Mouse (Mus musculus) stomach, embryonic 16.5 days (tissue): ENCODE measurements at regions not wholly inside any gene's neighbourhood (a gene's known extent, or its start where the extent isn't known, plus 50 kb on each side); places are given as distances from the start of the nearest gene placed in this dataset.
A peak's percentile ranks its signal among the peaks of the same experiment; 100 is the strongest.
"Not testable (repeated sequence)": the region's sequence is repeated elsewhere in the genome, so short reads cannot be mapped to it uniquely, and the experiment has no call there.

Source experiments
- ATAC-seq: fragments of 200-750 bp; cut with Nextera tagmentation; 2 replicates; pipeline ENCODE4 v1.8.0; 2017; ENCODE audit warnings: moderate number of reproducible peaks, moderate TSS enrichment; ENCODE audit not compliant: insufficient read depth, low FRiP score
- H3K27ac ChIP-seq: fragments of 300-500 bp; sonication (generic); 2 replicates; pipeline ENCODE4 v1.5.1; 2014; ENCODE audit warnings: low read length
- H3K27me3 ChIP-seq: fragments of 300-500 bp; sonication (generic); 2 replicates; pipeline ENCODE4 v1.6.1; 2014; ENCODE audit warnings: low read length, control low read depth, mixed read lengths; ENCODE audit not compliant: control insufficient read depth, insufficient read depth
- H3K36me3 ChIP-seq: fragments of 300-500 bp; sonication (generic); 2 replicates; pipeline ENCODE4 v1.6.1; 2014; ENCODE audit warnings: low read length; ENCODE audit not compliant: control insufficient read depth, insufficient read depth
- H3K4me1 ChIP-seq: fragments of 300-500 bp; sonication (generic); 2 replicates; pipeline ENCODE4 v1.6.1; 2014; ENCODE audit warnings: low read length, control low read depth, mixed read lengths; ENCODE audit not compliant: control insufficient read depth, insufficient read depth
- H3K4me2 ChIP-seq: fragments of 300-500 bp; sonication (generic); 2 replicates; pipeline ENCODE4 v1.6.1; 2014; ENCODE audit warnings: low read depth, low read length, mixed read lengths
- H3K4me3 ChIP-seq: fragments of 300-500 bp; sonication (generic); replicated peaks from 2 replicates; pipeline ENCODE4 v1.5.1; 2014; ENCODE audit warnings: mild to moderate bottlenecking, low read length
- H3K9ac ChIP-seq: fragments of 300-500 bp; sonication (generic); 2 replicates; pipeline ENCODE4 v1.6.1; 2014; ENCODE audit warnings: low read length
- H3K9me3 ChIP-seq: fragments of 300-500 bp; sonication (generic); replicated peaks from 2 replicates; pipeline ENCODE4 v1.6.1; 2016; ENCODE audit warnings: low read length, control low read depth; ENCODE audit not compliant: control insufficient read depth
- WGBS: fragments of 180-500 bp; shearing (Covaris S2); extraction: QIAGEN DNeasy Blood & Tissue Kit; methylation state at CpG from one replicate; pipeline ENCODE4 v1.1.7; 2014; 5-methylcytosine and 5-hydroxymethylcytosine counted together

GRCm38 (mm10) chr13:52323691-52324090 is 207.4 kb downstream of the Diras2 start:
- Histone ChIP-seq H3K4me1 (no peaks in the 10 kb centered on the region), H3K9me3 (no peaks in the 10 kb centered on the region), H3K27me3 (no peaks in the 10 kb centered on the region), H3K4me2 (no peak overlapping the region), H3K27ac (no peak overlapping the region), H3K36me3 (no peaks in the 10 kb centered on the region), H3K4me3 (no peak overlapping the region), H3K9ac (no peak overlapping the region)
- no peak for ATAC-seq
- WGBS, result 56% methylated on average over 3 of the region's 3 CpGs

- not testable (repeated sequence) for H3K36me3 ChIP-seq
Measured at GRCm38 (mm10) chr13:52324378-52324777, 206.7 kb downstream of the Diras2 start.

GRCm38 (mm10) chr13:52325647-52326046 is 205.4 kb downstream of the Diras2 start:
- H3K27me3 ChIP-seq, ATAC-seq, H3K9me3 ChIP-seq, H3K4me1 ChIP-seq, H3K9ac ChIP-seq, H3K27ac ChIP-seq, H3K4me2 ChIP-seq, H3K4me3 ChIP-seq, H3K36me3 ChIP-seq: not testable (repeated sequence)
- WGBS, result 65% methylated on average over 6 of the region's 6 CpGs

More at GRCm38 (mm10) chr13:52324378-52324777, 206.7 kb downstream of the Diras2 start:
- H3K27me3 ChIP-seq, H3K4me2 ChIP-seq, H3K9me3 ChIP-seq, H3K9ac ChIP-seq, H3K27ac ChIP-seq, H3K4me3 ChIP-seq, ATAC-seq, H3K4me1 ChIP-seq: not testable (repeated sequence)
- WGBS, result 79% methylated on average over 3 of the region's 3 CpGs

- Histone ChIP-seq H3K36me3 (no peaks in the 10 kb centered on the region), H3K27ac (no peak overlapping the region), H3K4me2 (no peak overlapping the region), H3K9ac (no peak overlapping the region), H3K4me1 (no peaks in the 10 kb centered on the region), H3K4me3 (no peak overlapping the region), H3K9me3 (no peaks in the 10 kb centered on the region), H3K27me3 (no peaks in the 10 kb centered on the region)
- 86% methylated on average over 9 of the region's 9 CpGs for WGBS
- no peak for ATAC-seq
Measured at GRCm38 (mm10) chr13:52327734-52328133, 203.3 kb downstream of the Diras2 start.

- Histone ChIP-seq H3K27ac (no peak overlapping the region), H3K36me3 (no peaks in the 10 kb centered on the region), H3K27me3 (no peaks in the 10 kb centered on the region), H3K4me2 (no peak overlapping the region), H3K4me3 (no peak overlapping the region), H3K9ac (no peak overlapping the region), H3K9me3 (no peaks in the 10 kb centered on the region), H3K4me1 (no peaks in the 10 kb centered on the region)
- ATAC-seq, result no peak
- 61% methylated on average over 8 of the region's 8 CpGs for WGBS
Measured at GRCm38 (mm10) chr13:52328766-52329165, 202.3 kb downstream of the Diras2 start.

GRCm38 (mm10) chr13:52331068-52331467 is 200.0 kb downstream of the Diras2 start:
- H3K4me1 ChIP-seq, result no peaks in the 10 kb centered on the region
- H3K4me3 ChIP-seq, result no peak overlapping the region
- no peak for ATAC-seq
- H3K9ac ChIP-seq, result no peak overlapping the region
- H3K27ac ChIP-seq, result no peak overlapping the region
- WGBS, result 87% methylated on average over 5 of the region's 5 CpGs
- H3K9me3 ChIP-seq, result no peaks in the 10 kb centered on the region
- no peak overlapping the region for H3K4me2 ChIP-seq
- H3K27me3 ChIP-seq, result no peaks in the 10 kb centered on the region
- H3K36me3 ChIP-seq, result no peaks in the 10 kb centered on the region

- Histone ChIP-seq H3K4me1 (no peaks in the 10 kb centered on the region), H3K27ac (no peak overlapping the region), H3K36me3 (no peaks in the 10 kb centered on the region), H3K9me3 (no peaks in the 10 kb centered on the region), H3K4me2 (no peak overlapping the region), H3K9ac (no peak overlapping the region), H3K4me3 (no peak overlapping the region), H3K27me3 (no peaks in the 10 kb centered on the region)
- 83% methylated on average over 3 of the region's 3 CpGs for WGBS
- ATAC-seq, result no peak
Measured at GRCm38 (mm10) chr13:52334962-52335361, 196.1 kb downstream of the Diras2 start.

GRCm38 (mm10) chr13:52337936-52338335 is 193.1 kb downstream of the Diras2 start:
- no peak overlapping the region for H3K27ac ChIP-seq
- no peak for ATAC-seq
- H3K36me3 ChIP-seq, result no peaks in the 10 kb centered on the region
- no peak overlapping the region for H3K4me2 ChIP-seq
- H3K4me1 ChIP-seq, result no peaks in the 10 kb centered on the region
- H3K9ac ChIP-seq, result no peak overlapping the region
- no peaks in the 10 kb centered on the region for H3K27me3 ChIP-seq
- no peak overlapping the region for H3K4me3 ChIP-seq
- WGBS, result 60% methylated on average over 7 of the region's 7 CpGs
- no peaks in the 10 kb centered on the region for H3K9me3 ChIP-seq

- no peaks in the 10 kb centered on the region for H3K27me3 ChIP-seq
- H3K4me3 ChIP-seq, result no peak overlapping the region
- peak; percentile 53 for ATAC-seq
- H3K27ac ChIP-seq, result no peak overlapping the region
- 38% methylated on average over 10 of the region's 10 CpGs for WGBS
- no peaks in the 10 kb centered on the region for H3K36me3 ChIP-seq
- H3K9me3 ChIP-seq, result no peaks in the 10 kb centered on the region
- no peak overlapping the region for H3K9ac ChIP-seq
- H3K4me1 ChIP-seq, result no peaks in the 10 kb centered on the region
- no peak overlapping the region for H3K4me2 ChIP-seq
Measured at GRCm38 (mm10) chr13:52339156-52339555, 191.9 kb downstream of the Diras2 start.

- H3K4me3 ChIP-seq, result no peak overlapping the region
- no peaks in the 10 kb centered on the region for H3K27me3 ChIP-seq
- WGBS, result 82% methylated on average over 8 of the region's 8 CpGs
- no peak overlapping the region for H3K27ac ChIP-seq
- no peaks in the 10 kb centered on the region for H3K36me3 ChIP-seq
- H3K9ac ChIP-seq, result no peak overlapping the region
- no peak overlapping the region for H3K4me2 ChIP-seq
- no peaks in the 10 kb centered on the region for H3K4me1 ChIP-seq
- ATAC-seq, result no peak
- no peaks in the 10 kb centered on the region for H3K9me3 ChIP-seq
Measured at GRCm38 (mm10) chr13:52341981-52342380, 189.1 kb downstream of the Diras2 start.
